Mouse (Mus musculus) forebrain, postnatal 0 days (tissue): ENCODE measurements around the gene Med24. TPM values are rescaled to one million over a fixed set of nuclear protein-coding genes. Genes with fewer than 3 reads are reported as not detected.
"Not testable (repeated sequence)": the region's sequence is repeated elsewhere in the genome, so short reads cannot be mapped to it uniquely, and the experiment has no call there.

Source experiments
- ATAC-seq: fragments of 200-750 bp; cut with Nextera tagmentation; 2 replicates; pipeline ENCODE4 v1.8.0; 2017; ENCODE audit warnings: mild to moderate bottlenecking, moderate library complexity
- DNase-seq: peaks from one replicate; pipeline ENCODE4 v3.0.0-alpha.2; 2015
- H3K27ac ChIP-seq: fragments of 300-500 bp; sonication (generic); 2 replicates; pipeline ENCODE4 v1.5.1; 2014; ENCODE audit warnings: low read depth, mild to moderate bottlenecking, antibody characterized with exemption, low read length, moderate library complexity, mixed read lengths
- H3K27me3 ChIP-seq: fragments of 300-500 bp; sonication (generic); 2 replicates; pipeline ENCODE4 v1.6.1; 2014; ENCODE audit warnings: mild to moderate bottlenecking, low read length, mixed read lengths; ENCODE audit not compliant: insufficient read depth
- H3K36me3 ChIP-seq: fragments of 300-500 bp; sonication (generic); 2 replicates; pipeline ENCODE4 v1.6.1; 2014; ENCODE audit warnings: mild to moderate bottlenecking, moderate library complexity; ENCODE audit not compliant: insufficient read depth
- H3K4me1 ChIP-seq: fragments of 300-500 bp; sonication (generic); 2 replicates; pipeline ENCODE4 v1.6.1; 2014; ENCODE audit warnings: antibody characterized with exemption; ENCODE audit not compliant: insufficient read depth
- H3K4me2 ChIP-seq: fragments of 300-500 bp; sonication (generic); 2 replicates; pipeline ENCODE4 v1.6.1; 2014; ENCODE audit warnings: low read depth, mild to moderate bottlenecking, moderate library complexity
- H3K4me3 ChIP-seq: fragments of 300-500 bp; sonication (generic); 2 replicates; pipeline ENCODE4 v1.5.1; 2014; ENCODE audit warnings: low read depth, low read length, mixed read lengths
- H3K9ac ChIP-seq: fragments of 300-500 bp; sonication (generic); 2 replicates; pipeline ENCODE4 v1.6.1; 2014; ENCODE audit warnings: mild to moderate bottlenecking
- H3K9me3 ChIP-seq: fragments of 300-500 bp; sonication (generic); 2 replicates; pipeline ENCODE4 v1.6.1; 2016; ENCODE audit warnings: low read length
- CTCF ChIP-seq: sonication (generic); IDR thresholded peaks from 2 replicates; pipeline ENCODE4 v1.5.1; 2016; ENCODE audit warnings: antibody characterized with exemption, control low read depth, low read depth
- WGBS: fragments of 180-500 bp; shearing (Covaris S2); extraction: QIAGEN DNeasy Blood & Tissue Kit; methylation state at CpG from one replicate; pipeline ENCODE4 v1.1.7; 2014; 5-methylcytosine and 5-hydroxymethylcytosine counted together
- polyA plus RNA-seq: library from polyadenylated mRNA; unstranded; fragments of >200 nt; fragmentation: Nextera tagmentation; extraction: Ambion mirVana; gene quantifications from 2 replicates; pipeline ENCODE4 v1.2.1, GENCODE M21; 2015
- total RNA-seq: library from RNA; depleted of rRNA; stranded (reverse); fragments of >200 nt; gene quantifications from 2 replicates; pipeline ENCODE4 v1.2.3, GENCODE M21; 2014

Gene Med24
- total and polyA plus RNA-seq, 2 experiments from 2014 or later = 49.3 to 66.5 TPM

- not testable (repeated sequence) for H3K4me2 ChIP-seq, H3K9ac ChIP-seq, H3K36me3 ChIP-seq, H3K27ac ChIP-seq, H3K9me3 ChIP-seq, H3K4me1 ChIP-seq, H3K27me3 ChIP-seq, H3K4me3 ChIP-seq
- 9% methylated on average over 6 of the region's 7 CpGs for WGBS
- ATAC-seq (peak; percentile 56), DNase-seq (peak; percentile 62)
- TF ChIP-seq CTCF = peak; percentile 75
Measured at GRCm38 (mm10) chr11:98673136-98673535, 56.1 kb downstream of the Med24 start.

GRCm38 (mm10) chr11:98672482-98672881, 56.8 kb downstream of the Med24 start:
- no peak overlapping the region for H3K4me2 ChIP-seq
- H3K27ac ChIP-seq = no peak overlapping the region
- ATAC-seq = no peak
- TF ChIP-seq CTCF = no peak
- no peak overlapping the region for H3K9ac ChIP-seq
- H3K4me3 ChIP-seq = no peak overlapping the region
- no peaks in the 10 kb centered on the region for H3K36me3 ChIP-seq
- H3K27me3 ChIP-seq = no peaks in the 10 kb centered on the region
- WGBS = 90% methylated on average over 5 of the region's 5 CpGs
- H3K9me3 ChIP-seq = no peaks in the 10 kb centered on the region
- no peak for DNase-seq
- no peaks in the 10 kb centered on the region for H3K4me1 ChIP-seq

GRCm38 (mm10) chr11:98671857-98672256, 57.4 kb downstream of the Med24 start:
- Histone ChIP-seq H3K4me2 (no peak overlapping the region), H3K27me3 (no peaks in the 10 kb centered on the region), H3K4me1 (no peaks in the 10 kb centered on the region), H3K9me3 (no peaks in the 10 kb centered on the region), H3K9ac (no peak overlapping the region), H3K27ac (no peak overlapping the region), H3K4me3 (no peak overlapping the region), H3K36me3 (no peaks in the 10 kb centered on the region)
- WGBS = 62% methylated on average over 5 of the region's 5 CpGs
- DNase-seq (no peak), ATAC-seq (no peak)
- TF ChIP-seq CTCF = no peak

- H3K36me3 ChIP-seq = no peaks in the 10 kb centered on the region
- no peak overlapping the region for H3K9ac ChIP-seq
- ATAC-seq = no peak
- DNase-seq = no peak
- no peak for TF ChIP-seq CTCF
- no peaks in the 10 kb centered on the region for H3K27me3 ChIP-seq
- no peaks in the 10 kb centered on the region for H3K4me1 ChIP-seq
- no peak overlapping the region for H3K4me3 ChIP-seq
- H3K4me2 ChIP-seq = no peak overlapping the region
- WGBS = 83% methylated on average over 3 of the region's 3 CpGs
- no peak overlapping the region for H3K27ac ChIP-seq
- H3K9me3 ChIP-seq = no peaks in the 10 kb centered on the region
Measured at GRCm38 (mm10) chr11:98671284-98671815, 57.9 kb downstream of the Med24 start.

- 68% methylated on average over 2 of the region's 2 CpGs for WGBS
- no peak for TF ChIP-seq CTCF
Measured at GRCm38 (mm10) chr11:98668984-98669383, 60.3 kb downstream of the Med24 start.

GRCm38 (mm10) chr11:98664091-98664490, 65.1 kb downstream of the Med24 start, which contains the start of gene Gsdma:
Gsdma (plus strand) TSS chr11:98664351.
- no peak for TF ChIP-seq CTCF
- no peak within 1 kb of the TSS for H3K4me3 ChIP-seq
- no peak within 1 kb of the TSS for H3K27ac ChIP-seq
- 12% methylated on average over 4 of the region's 4 CpGs for WGBS
- no peaks in the 10 kb centered on the region for H3K27me3 ChIP-seq
- DNase-seq = no peak
- no peak for ATAC-seq
- H3K4me1 ChIP-seq = peaks cover 3% of the 10 kb centered on the region; the same call in 1 of the 2 replicates
- no peaks in the 10 kb centered on the region for H3K9me3 ChIP-seq
- no peak within 1 kb of the TSS for H3K9ac ChIP-seq
- H3K4me2 ChIP-seq = no peak within 1 kb of the TSS
- no peaks in the 10 kb centered on the region for H3K36me3 ChIP-seq

More at GRCm38 (mm10) chr11:98668984-98669383, 60.3 kb downstream of the Med24 start:
- no peak overlapping the region for H3K4me3 ChIP-seq
- H3K9me3 ChIP-seq = no peaks in the 10 kb centered on the region
- H3K9ac ChIP-seq = no peak overlapping the region
- no peaks in the 10 kb centered on the region for H3K27me3 ChIP-seq
- DNase-seq (no peak), ATAC-seq (no peak)
- no peaks in the 10 kb centered on the region for H3K4me1 ChIP-seq
- no peaks in the 10 kb centered on the region for H3K36me3 ChIP-seq
- H3K4me2 ChIP-seq = no peak overlapping the region
- H3K27ac ChIP-seq = no peak overlapping the region

- peak; percentile 93 for TF ChIP-seq CTCF
- peak overlapping the region; percentile 30; the same call in 1 of the 2 replicates for H3K4me2 ChIP-seq
- peak; percentile 88 for DNase-seq
- no peaks in the 10 kb centered on the region for H3K36me3 ChIP-seq
- H3K4me3 ChIP-seq = no peak overlapping the region
- ATAC-seq = peak; percentile 87
- peaks cover 3% of the 10 kb centered on the region; the same call in 1 of the 2 replicates for H3K4me1 ChIP-seq
- H3K27me3 ChIP-seq = no peaks in the 10 kb centered on the region
- WGBS = 10% methylated on average over 6 of the region's 6 CpGs
- H3K9me3 ChIP-seq = no peaks in the 10 kb centered on the region
- H3K27ac ChIP-seq = no peak overlapping the region
- H3K9ac ChIP-seq = no peak overlapping the region
Measured at GRCm38 (mm10) chr11:98660517-98660916, 68.7 kb downstream of the Med24 start.
